Mouse (Mus musculus) erythroblast, embryonic 14.5 days (primary cell): ENCODE results near the gene Ispd.

Experiments
- GATA1 ChIP-seq: IDR thresholded peaks from 2 replicates; pipeline ENCODE4 v1.6.1; 2012; ENCODE audit warnings: low read length, inconsistent platforms, mixed read lengths
- TAL1 ChIP-seq: IDR thresholded peaks from 3 replicates; pipeline ENCODE4 v1.6.1; 2012; ENCODE audit warnings: low read length, inconsistent platforms, mixed read lengths

DNA sequence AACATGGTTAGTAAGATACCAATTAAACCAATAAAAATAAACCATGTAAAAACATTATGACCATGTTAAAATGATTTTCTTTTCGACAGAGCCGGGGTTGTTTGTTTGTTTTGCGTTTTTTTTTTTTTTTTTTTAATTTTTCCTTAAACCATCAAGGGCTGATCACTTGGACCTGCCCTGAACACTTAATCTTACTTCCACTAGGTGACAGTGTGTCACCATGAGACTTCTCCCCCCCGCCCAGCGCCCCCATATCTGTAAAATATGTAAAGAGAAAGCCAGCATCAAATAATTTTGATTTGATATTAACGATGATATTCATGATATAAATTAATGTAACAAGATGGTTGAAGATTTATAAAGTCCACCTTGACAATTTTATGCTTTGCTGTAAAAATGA, 300.5 kb downstream of the Ispd start:
- TF ChIP-seq GATA1 (no peak), TAL1 (no peak)
